Mouse (Mus musculus) adrenal gland, postnatal 4 days (tissue): ENCODE data around the gene Tarm1. TPM values are rescaled to one million over a fixed set of nuclear protein-coding genes. Genes with fewer than 3 reads are reported as not detected.

Source experiments
- DNase-seq, 2 experiments: peaks; one replicate each; pipeline ENCODE4 v3.0.0; 2021 to 2022; ENCODE audit warnings: low spot score in 2 of 2, mixed read lengths in 2 of 2
- total RNA-seq, 2 experiments: library from RNA; stranded (reverse); gene quantifications; 2 replicates each; pipeline ENCODE4 v1.2.3; 2021

The Tarm1 gene
- total RNA-seq, 2 experiments from 2014 or later = 1.0 TPM; not detected in 1

GRCm38 (mm10) chr7:3442476-3443062 lies 59.9 kb downstream of the Tarm1 start:
- DNase-seq = no peak

GRCm38 (mm10) chr7:3440526-3440925 lies 61.9 kb downstream of the Tarm1 start:
- no peak for DNase-seq

GRCm38 (mm10) chr7:3439984-3440383 lies 62.4 kb downstream of the Tarm1 start:
- no peak for DNase-seq

- no peak for DNase-seq
Measured at GRCm38 (mm10) chr7:3437941-3438340, 64.5 kb downstream of the Tarm1 start.

Other genes starting within 250 kb of the Tarm1 start
- 100 to 1,000 TPM in 1 of 2 experiments, 10 to 100 TPM in 1; 98.5 to 107 TPM for gene Myadm, start 213.5 kb downstream of the Tarm1 start, total RNA-seq
- 1 to 10 TPM; 2.1 to 2.5 TPM for gene Prkcg, start 213.4 kb downstream of the Tarm1 start, total RNA-seq
- 10 to 100 TPM; 17.7 to 20.9 TPM for gene Cacng7, start 169.7 kb downstream of the Tarm1 start, total RNA-seq
- gene Cacng8, start 111.9 kb downstream of the Tarm1 start, total RNA-seq = 1 to 10 TPM; 4.1 to 6.2 TPM
- 1 to 10 TPM in 1 of 2 experiments, under 1 TPM in 1; 0.39 to 1.5 TPM for gene Cacng6, start 78.4 kb downstream of the Tarm1 start, total RNA-seq
- gene Oscar, start 113.5 kb upstream of the Tarm1 start, total RNA-seq = under 1 TPM; 0.28 TPM
- gene Ndufa3, start 114.7 kb upstream of the Tarm1 start, total RNA-seq = 100 to 1,000 TPM; 536 to 561 TPM
- gene Tfpt, start 127.3 kb upstream of the Tarm1 start, total RNA-seq = 10 to 100 TPM; 31.8 to 35.5 TPM
- gene Prpf31, start 127.4 kb upstream of the Tarm1 start, total RNA-seq = 10 to 100 TPM; 54.7 to 59.0 TPM
- gene Cnot3, start 142.6 kb upstream of the Tarm1 start, total RNA-seq = 10 to 100 TPM; 65.7 to 68.9 TPM
- gene Leng1, start 163.2 kb upstream of the Tarm1 start, total RNA-seq = 10 to 100 TPM in 1 of 2 experiments, 1 to 10 TPM in 1; 9.6 to 10.4 TPM
- gene Tmc4, start 174.9 kb upstream of the Tarm1 start, total RNA-seq = 10 to 100 TPM; 11.4 to 17.7 TPM
- 100 to 1,000 TPM; 136 to 145 TPM for gene Tsen34, start 190.2 kb upstream of the Tarm1 start, total RNA-seq
- gene Mboat7, start 190.9 kb upstream of the Tarm1 start, total RNA-seq = 10 to 100 TPM; 67.0 to 68.6 TPM
- gene Rps9, start 201.4 kb upstream of the Tarm1 start, total RNA-seq = 1,000 to 10,000 TPM; 1,269 to 1,279 TPM
- 1 to 10 TPM; 2.3 to 2.5 TPM for gene Pirb, start 217.8 kb upstream of the Tarm1 start, total RNA-seq